Mouse (Mus musculus): ENCODE results near the gene P4ha3. TPM values are rescaled to one million over a fixed set of nuclear protein-coding genes. Genes with fewer than 3 reads are reported as not detected.

P4ha3 gene
- total RNA-seq, 2 experiments from 2014 or later = 5.1 to 6.0 TPM

DNA sequence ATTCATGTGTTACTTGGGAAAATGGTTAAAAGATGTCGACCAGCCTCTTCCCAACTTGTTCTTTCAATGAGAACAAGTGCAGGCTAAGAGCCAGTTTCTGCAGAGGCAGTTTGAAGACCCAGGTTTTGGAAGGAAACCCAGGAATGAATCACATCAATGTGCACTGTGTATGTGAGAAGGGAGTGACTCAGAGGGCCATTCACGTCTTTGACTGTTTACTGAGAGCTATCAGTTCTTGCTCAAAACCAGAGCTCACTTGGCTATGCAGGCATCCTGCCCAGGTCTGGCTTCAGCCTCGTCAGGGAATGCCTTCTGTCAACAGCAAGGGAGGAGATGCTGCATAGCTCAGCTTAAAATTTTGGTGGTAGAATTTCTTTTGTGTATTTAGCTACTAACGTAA, 17.0 kb downstream of the P4ha3 start:
- no peak for DNase-seq (ENCODE audit: low spot score in 2 of 2)

- DNase-seq (ENCODE audit: low spot score in 2 of 2) = no peak
Measured at GRCm38 (mm10) chr7:100305894-100306293, 20.6 kb downstream of the P4ha3 start.

DNA sequence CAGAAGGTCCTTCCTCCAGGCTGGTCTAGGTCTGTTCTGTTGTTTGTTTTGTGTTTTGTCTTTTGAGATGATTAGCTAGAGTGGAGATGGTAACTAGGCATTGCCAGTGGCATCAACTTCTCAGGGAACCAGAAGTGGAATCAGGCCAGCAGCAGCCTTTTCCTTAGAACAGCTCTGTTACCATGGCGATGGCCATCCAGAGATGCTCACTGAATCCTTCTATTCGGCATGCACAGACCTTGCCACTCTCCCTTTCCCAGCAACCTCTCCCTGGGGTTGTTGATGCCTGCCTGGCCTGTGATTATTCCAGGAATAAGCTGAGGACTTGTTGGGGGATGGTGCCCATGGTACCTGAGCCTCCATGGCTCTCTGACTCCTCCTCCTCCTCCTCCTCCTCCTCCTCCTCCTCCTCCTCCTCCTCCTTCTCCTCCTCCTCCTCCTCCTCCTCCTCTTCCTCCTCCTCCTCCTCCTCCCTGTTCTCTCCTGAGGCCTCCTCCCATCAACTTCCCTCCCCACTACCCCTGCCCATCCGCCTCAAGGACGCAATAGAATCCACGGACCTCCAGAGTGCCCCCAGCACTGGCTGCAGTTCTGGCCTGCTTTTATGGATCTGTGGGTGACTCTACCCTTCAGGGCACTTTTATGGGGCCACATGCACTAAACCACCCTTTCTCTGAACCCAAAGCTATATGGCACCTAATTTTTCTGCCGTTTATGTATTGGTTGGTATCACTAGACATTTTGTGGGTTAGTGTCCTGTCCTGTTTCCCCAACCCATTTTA, 22.7 kb downstream of the P4ha3 start:
- no peak for DNase-seq (ENCODE audit: low spot score in 2 of 2)

GRCm38 (mm10) chr7:100309216-100309615, 23.9 kb downstream of the P4ha3 start:
- no peak for DNase-seq (ENCODE audit: low spot score in 2 of 2)

- no peak for DNase-seq (ENCODE audit: low spot score in 2 of 2)
Measured at GRCm38 (mm10) chr7:100309679-100310078, 24.4 kb downstream of the P4ha3 start.

- no peak for DNase-seq (ENCODE audit: low spot score in 2 of 2)
Measured at GRCm38 (mm10) chr7:100310290-100310689, 25.0 kb downstream of the P4ha3 start.

DNA sequence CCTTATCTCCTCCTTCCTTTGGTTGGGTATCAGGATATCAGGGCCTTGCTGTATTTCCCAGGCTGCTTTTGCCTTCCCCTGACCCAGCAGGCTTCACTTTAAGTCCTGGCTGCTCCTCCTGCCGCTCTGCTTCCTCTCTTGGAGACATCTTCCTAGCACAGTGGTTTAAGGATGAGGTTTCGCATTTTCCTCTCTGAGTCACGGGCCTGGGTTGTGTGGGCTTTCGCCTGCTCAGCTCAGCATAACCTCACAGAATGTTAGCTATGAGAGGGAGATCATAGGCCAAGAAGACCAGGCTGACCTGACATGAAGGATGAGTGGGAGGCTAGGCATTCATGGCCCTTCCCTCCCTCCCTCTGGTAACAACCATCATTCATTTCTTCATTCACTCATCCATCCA, 27.4 kb downstream of the P4ha3 start:
- no peak for DNase-seq (ENCODE audit: low spot score in 2 of 2)

- DNase-seq (ENCODE audit: low spot score in 2 of 2) = no peak
Measured at GRCm38 (mm10) chr7:100316924-100317323, 31.6 kb downstream of the P4ha3 start.

GRCm38 (mm10) chr7:100317534-100317933, 32.2 kb downstream of the P4ha3 start:
- DNase-seq (ENCODE audit: low spot score in 2 of 2) = no peak

GRCm38 (mm10) chr7:100323721-100324120, 38.4 kb downstream of the P4ha3 start:
- DNase-seq (ENCODE audit: low spot score in 2 of 2) = no peak

DNA sequence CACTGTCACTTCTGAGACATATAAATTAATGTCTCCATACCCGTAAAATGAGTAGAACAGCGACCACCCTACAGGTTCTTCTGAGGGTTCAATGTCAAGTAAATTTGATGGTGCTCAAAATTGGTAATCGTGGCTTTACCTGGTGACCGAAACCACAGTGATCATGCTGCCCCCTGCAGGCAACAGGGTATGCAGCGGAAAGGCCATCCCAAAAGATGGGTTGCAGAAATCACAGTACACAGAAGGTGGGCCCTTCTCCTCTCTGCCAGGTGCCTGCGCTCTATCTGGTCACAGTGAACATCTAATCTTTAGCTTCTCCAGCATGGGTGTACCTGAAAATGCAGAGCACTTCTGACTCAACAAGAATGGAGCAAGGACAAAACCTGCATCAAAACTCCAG, 40.2 kb downstream of the P4ha3 start:
- peak in 1 of 2 experiments; percentile 30 for DNase-seq (ENCODE audit: low spot score in 2 of 2)

- no peak for DNase-seq (ENCODE audit: low spot score in 2 of 2)
Measured at GRCm38 (mm10) chr7:100327514-100327913, 42.2 kb downstream of the P4ha3 start.

GRCm38 (mm10) chr7:100328636-100329035, 43.3 kb downstream of the P4ha3 start:
- no peak for DNase-seq (ENCODE audit: low spot score in 2 of 2)

DNA sequence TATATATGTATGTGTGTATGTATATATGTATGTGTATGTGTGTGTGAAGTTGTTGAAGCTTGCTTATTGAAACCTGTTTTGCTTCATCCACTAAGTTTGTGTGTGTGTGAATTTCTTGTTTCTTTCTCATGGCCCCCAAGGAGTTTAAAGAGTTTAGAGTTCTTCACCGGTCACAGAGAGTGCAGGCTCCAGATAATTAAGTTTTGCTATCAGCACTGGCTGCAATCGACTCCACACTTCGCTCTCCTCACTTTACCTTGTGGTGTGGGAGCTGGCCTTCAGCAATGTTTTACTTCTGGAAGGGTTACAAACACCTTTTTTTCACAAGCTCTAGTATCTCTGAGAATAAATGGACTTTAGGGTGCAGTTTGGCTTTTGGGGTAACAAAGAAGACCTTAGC, 45.9 kb downstream of the P4ha3 start:
- DNase-seq (ENCODE audit: low spot score in 2 of 2) = no peak

DNA sequence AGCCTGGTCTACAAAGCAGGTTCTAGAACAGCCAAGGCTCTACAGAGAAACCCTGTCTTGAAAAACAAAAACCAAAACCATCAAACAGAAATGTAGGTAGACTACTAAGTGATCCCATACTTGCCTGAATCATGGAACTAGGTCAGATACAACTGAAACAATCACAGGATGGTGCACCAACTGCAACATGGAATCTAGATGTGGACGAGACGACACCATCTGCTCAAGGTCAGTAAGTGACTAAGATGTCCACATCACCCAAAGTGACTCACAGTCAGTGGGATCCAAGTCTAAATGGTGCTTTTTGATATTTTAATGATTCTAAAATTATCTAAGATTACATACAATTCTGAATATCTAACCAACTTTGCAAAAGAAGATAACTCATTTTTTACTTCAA, 50.6 kb downstream of the P4ha3 start:
- DNase-seq (ENCODE audit: low spot score in 2 of 2) = no peak

GRCm38 (mm10) chr7:100354984-100355383, 69.7 kb downstream of the P4ha3 start:
- no peak for DNase-seq (ENCODE audit: low spot score in 2 of 2)

GRCm38 (mm10) chr7:100356324-100356723, 71.0 kb downstream of the P4ha3 start:
- DNase-seq (ENCODE audit: low spot score in 2 of 2) = no peak

DNA sequence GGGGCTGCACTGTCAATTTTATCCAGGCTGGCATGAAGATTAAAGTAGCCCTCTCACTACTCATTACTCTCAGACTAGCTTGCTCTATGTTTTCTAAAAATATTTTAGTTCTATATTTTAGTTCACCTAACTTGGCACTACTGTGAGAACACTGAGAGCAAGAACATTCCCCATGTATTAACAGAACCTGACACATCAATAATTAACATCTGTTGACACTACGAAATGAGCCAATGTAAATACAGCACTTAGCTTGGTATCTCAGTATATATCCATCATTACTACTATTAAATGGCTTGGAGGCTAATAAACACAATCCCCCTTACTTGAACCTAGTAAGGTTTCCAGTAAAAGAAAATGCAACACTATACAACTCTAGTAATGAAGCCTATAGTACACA, 71.4 kb downstream of the P4ha3 start:
- no peak for DNase-seq (ENCODE audit: low spot score in 2 of 2)

GRCm38 (mm10) chr7:100357856-100358255, 72.5 kb downstream of the P4ha3 start:
- no peak for DNase-seq (ENCODE audit: low spot score in 2 of 2)

DNA sequence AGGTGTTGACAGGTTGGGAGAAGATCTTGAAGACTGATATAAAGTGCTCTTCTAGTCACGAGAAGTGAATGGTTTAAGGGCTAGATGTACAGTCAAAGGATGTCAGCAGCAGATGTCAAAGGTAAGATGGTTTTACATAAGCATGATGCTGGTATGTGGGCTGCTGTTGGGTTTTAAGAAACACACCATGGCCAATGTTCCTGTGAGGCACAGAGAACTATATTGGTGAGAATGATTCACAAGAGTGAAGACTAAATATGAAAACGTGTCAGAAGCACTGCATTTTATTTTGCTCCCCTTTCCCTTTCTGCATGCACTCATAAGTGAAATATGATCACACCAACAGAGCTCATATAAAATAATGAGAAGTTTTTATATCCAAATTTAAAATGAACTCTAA, 77.8 kb downstream of the P4ha3 start:
- no peak for DNase-seq (ENCODE audit: low spot score in 2 of 2)

DNA sequence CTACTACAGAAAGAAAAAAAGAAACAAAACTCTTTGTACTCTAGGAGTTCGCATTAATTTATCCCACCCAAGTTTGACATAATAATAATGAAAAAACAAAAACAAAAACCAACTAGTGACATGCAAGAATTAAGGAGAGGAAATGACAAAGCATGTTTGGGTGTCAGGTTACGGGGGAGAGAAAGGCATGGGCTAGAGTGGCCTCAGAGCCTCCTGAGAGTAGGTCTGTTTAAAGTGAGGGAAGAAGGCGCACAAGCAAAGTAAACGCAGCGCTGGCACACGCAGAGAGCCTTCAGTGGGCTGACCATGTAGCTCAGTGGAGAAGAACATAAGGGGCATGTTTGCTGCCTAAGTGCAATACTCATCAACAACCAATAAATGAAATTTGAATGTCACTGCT, 79.6 kb downstream of the P4ha3 start:
- DNase-seq (ENCODE audit: low spot score in 2 of 2) = no peak
